Mouse (Mus musculus): ENCODE measurements around the gene Card11. TPM values are rescaled to one million over a fixed set of nuclear protein-coding genes. Genes with fewer than 3 reads are reported as not detected.

Card11 gene
- polyA plus RNA-seq, 1 experiment = 1.8 TPM

DNA sequence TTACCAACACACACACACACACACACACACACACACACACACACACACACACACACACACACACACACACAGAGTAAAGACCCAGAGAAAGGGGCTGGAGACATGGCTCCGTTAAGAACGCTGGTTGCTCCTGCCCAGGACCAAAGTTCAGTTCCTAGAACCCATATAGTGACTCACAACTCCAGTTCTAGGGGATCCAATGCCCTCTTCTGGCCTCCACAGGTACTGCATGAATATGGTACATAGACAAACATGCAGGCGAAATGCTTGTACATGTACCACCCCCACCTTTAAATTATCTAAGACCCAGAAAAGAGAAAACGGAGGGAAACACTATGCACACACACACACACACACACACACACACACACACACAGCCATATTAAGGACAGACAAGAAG, 43.3 kb downstream of the Card11 start:
- TF ChIP-seq GATA1 (IDR thresholded peaks at IDR 0.05; ENCODE audit: borderline replicate concordance, low read length) (no peak), FLI1 (IDR thresholded peaks at IDR 0.05; ENCODE audit: low read length) (no peak)
- H3K36me3 ChIP-seq (replicated peaks; ENCODE audit: low read length) = no peaks in the 10 kb centered on the region
- no peaks in the 10 kb centered on the region for H3K4me1 ChIP-seq
- H3K4me3 ChIP-seq (replicated peaks) = no peak overlapping the region
- H3K27me3 ChIP-seq (replicated peaks) = no peaks in the 10 kb centered on the region
- H3K9me3 ChIP-seq = no peaks in the 10 kb centered on the region

DNA sequence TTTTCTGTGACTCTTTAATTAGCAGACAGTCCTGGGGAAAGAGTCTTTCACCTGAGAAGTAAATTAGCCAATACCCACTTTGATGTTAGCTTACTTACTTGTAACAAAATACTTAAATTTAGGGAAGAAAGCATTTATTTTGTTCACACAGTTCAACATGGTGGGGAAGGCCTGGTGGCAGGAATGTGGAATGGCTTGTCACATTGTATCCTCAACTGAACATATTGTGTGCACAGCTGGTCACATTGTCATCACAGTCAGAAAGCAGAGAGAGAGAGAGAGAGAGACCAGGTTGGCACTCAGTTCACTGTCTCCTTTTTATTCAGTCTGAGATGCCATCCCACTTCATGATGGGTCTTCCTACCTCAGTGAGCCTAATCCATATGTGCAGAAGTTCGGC, 44.7 kb downstream of the Card11 start:
- Histone ChIP-seq H3K4me1 (no peaks in the 10 kb centered on the region), H3K4me3 (replicated peaks) (no peak overlapping the region), H3K36me3 (replicated peaks; ENCODE audit: low read length) (no peaks in the 10 kb centered on the region), H3K9me3 (no peaks in the 10 kb centered on the region), H3K27me3 (replicated peaks) (no peaks in the 10 kb centered on the region)
- TF ChIP-seq GATA1 (IDR thresholded peaks at IDR 0.05; ENCODE audit: borderline replicate concordance, low read length) (no peak), FLI1 (IDR thresholded peaks at IDR 0.05; ENCODE audit: low read length) (no peak)

DNA sequence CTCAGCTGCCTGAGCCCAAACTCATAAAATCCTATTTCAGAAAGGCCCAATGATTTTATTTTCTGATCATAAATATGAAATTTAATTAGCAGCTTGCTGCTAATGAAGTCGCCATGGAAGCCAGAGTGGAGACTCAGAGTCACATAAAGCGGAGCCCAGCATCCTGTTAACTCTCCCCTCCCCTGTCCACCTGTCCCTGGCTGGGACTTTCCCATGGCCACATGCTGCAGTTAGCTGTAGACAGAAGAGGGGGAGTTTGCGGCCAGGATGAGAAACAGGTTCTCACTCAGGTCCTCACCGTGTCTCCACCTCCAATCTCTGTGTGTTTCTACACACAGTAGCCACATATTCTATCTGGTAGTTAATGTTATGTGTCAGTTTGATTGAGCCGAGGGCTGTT, 48.6 kb downstream of the Card11 start:
- Histone ChIP-seq H3K9me3 (peaks cover 13% of the 10 kb centered on the region), H3K36me3 (replicated peaks; ENCODE audit: low read length) (no peaks in the 10 kb centered on the region), H3K4me1 (peaks cover 10% of the 10 kb centered on the region), H3K4me3 (replicated peaks) (no peak overlapping the region), H3K27me3 (replicated peaks) (no peaks in the 10 kb centered on the region)
- TF ChIP-seq GATA1 (IDR thresholded peaks at IDR 0.05; ENCODE audit: borderline replicate concordance, low read length) (no peak), FLI1 (IDR thresholded peaks at IDR 0.05; ENCODE audit: low read length) (no peak)

- H3K4me3 ChIP-seq (replicated peaks) = peak overlapping the region; percentile 60
- H3K27me3 ChIP-seq (replicated peaks) = no peaks in the 10 kb centered on the region
- H3K36me3 ChIP-seq (replicated peaks; ENCODE audit: low read length) = no peaks in the 10 kb centered on the region
- H3K4me1 ChIP-seq = peaks cover 10% of the 10 kb centered on the region
- H3K9me3 ChIP-seq = peaks cover 13% of the 10 kb centered on the region
- TF ChIP-seq FLI1 (IDR thresholded peaks at IDR 0.05; ENCODE audit: low read length) = no peak
- no peak for TF ChIP-seq GATA1 (IDR thresholded peaks at IDR 0.05; ENCODE audit: borderline replicate concordance, low read length)
Observed at GRCm38 (mm10) chr5:140948009-140948408, 52.4 kb downstream of the Card11 start.

DNA sequence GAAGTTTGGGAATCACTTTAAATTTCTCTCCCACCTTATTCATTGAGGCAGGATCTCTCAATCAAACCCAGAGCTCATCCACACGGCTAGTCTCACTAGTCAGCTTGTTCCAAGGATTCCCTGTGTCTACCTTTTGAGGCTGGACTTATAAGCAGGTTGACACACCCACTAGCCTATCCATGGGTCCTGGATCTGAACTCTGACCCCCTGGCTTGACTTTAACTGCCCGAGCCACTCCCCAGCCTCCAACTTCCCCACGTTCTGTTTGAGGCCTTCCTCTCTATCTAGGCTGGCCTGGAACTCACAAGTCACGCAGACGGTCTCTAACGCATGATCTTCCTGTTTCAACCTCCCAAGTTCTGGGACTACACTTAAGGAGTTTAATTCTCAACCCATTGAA, 54.3 kb downstream of the Card11 start:
- no peak for TF ChIP-seq GATA1 (IDR thresholded peaks at IDR 0.05; ENCODE audit: borderline replicate concordance, low read length)
- TF ChIP-seq FLI1 (IDR thresholded peaks at IDR 0.05; ENCODE audit: low read length) = no peak
- Histone ChIP-seq H3K9me3 (peaks cover 13% of the 10 kb centered on the region), H3K36me3 (replicated peaks; ENCODE audit: low read length) (no peaks in the 10 kb centered on the region), H3K27me3 (replicated peaks) (no peaks in the 10 kb centered on the region), H3K4me3 (replicated peaks) (no peak overlapping the region), H3K4me1 (peaks cover 10% of the 10 kb centered on the region)

- no peak overlapping the region for H3K4me3 ChIP-seq (replicated peaks)
- H3K27me3 ChIP-seq (replicated peaks) = no peaks in the 10 kb centered on the region
- no peak for TF ChIP-seq GATA1 (IDR thresholded peaks at IDR 0.05; ENCODE audit: borderline replicate concordance, low read length)
- TF ChIP-seq FLI1 (IDR thresholded peaks at IDR 0.05; ENCODE audit: low read length) = no peak
- H3K9me3 ChIP-seq = peaks cover 11% of the 10 kb centered on the region
- H3K36me3 ChIP-seq (replicated peaks; ENCODE audit: low read length) = no peaks in the 10 kb centered on the region
- H3K4me1 ChIP-seq = peaks cover 10% of the 10 kb centered on the region
Observed at GRCm38 (mm10) chr5:140944382-140945125, 55.8 kb downstream of the Card11 start.

- H3K27me3 ChIP-seq (replicated peaks) = no peaks in the 10 kb centered on the region
- H3K4me1 ChIP-seq = no peaks in the 10 kb centered on the region
- no peak for TF ChIP-seq GATA1 (IDR thresholded peaks at IDR 0.05; ENCODE audit: borderline replicate concordance, low read length)
- no peak for TF ChIP-seq FLI1 (IDR thresholded peaks at IDR 0.05; ENCODE audit: low read length)
- H3K4me3 ChIP-seq (replicated peaks) = no peak overlapping the region
- peaks cover 10% of the 10 kb centered on the region; the same call in 1 of the 2 replicates for H3K9me3 ChIP-seq
- H3K36me3 ChIP-seq (replicated peaks; ENCODE audit: low read length) = no peaks in the 10 kb centered on the region
Observed at GRCm38 (mm10) chr5:140940923-140941491, 59.4 kb downstream of the Card11 start.

GRCm38 (mm10) chr5:140940257-140940922, 60.0 kb downstream of the Card11 start:
- Histone ChIP-seq H3K4me1 (no peaks in the 10 kb centered on the region), H3K27me3 (replicated peaks) (no peaks in the 10 kb centered on the region), H3K36me3 (replicated peaks; ENCODE audit: low read length) (no peaks in the 10 kb centered on the region), H3K4me3 (replicated peaks) (no peak overlapping the region), H3K9me3 (peaks cover 10% of the 10 kb centered on the region; the same call in 1 of the 2 replicates)
- TF ChIP-seq GATA1 (IDR thresholded peaks at IDR 0.05; ENCODE audit: borderline replicate concordance, low read length) = no peak
- no peak for TF ChIP-seq FLI1 (IDR thresholded peaks at IDR 0.05; ENCODE audit: low read length)

DNA sequence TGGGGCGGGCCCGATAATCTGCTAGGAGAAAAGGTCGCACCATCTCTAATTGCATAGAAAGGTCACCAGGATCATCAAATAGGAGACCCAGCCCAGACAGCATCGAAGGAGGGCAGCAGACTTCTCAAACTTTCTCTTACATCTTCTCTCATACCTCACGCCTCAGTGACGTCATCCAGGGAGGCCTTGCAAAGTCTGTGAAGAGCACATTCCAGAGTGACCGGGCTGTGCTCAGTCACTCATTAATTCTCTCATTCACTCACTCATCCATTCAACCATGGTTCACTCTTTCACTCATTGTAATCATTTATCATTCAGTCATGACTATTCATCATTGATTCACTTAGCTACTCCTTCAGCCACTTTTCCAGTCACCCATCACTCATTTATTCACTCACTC, 63.6 kb downstream of the Card11 start:
- no peak overlapping the region for H3K4me3 ChIP-seq (replicated peaks)
- H3K27me3 ChIP-seq (replicated peaks) = no peaks in the 10 kb centered on the region
- H3K36me3 ChIP-seq (replicated peaks; ENCODE audit: low read length) = no peaks in the 10 kb centered on the region
- TF ChIP-seq FLI1 (IDR thresholded peaks at IDR 0.05; ENCODE audit: low read length) (no peak), GATA1 (IDR thresholded peaks at IDR 0.05; ENCODE audit: borderline replicate concordance, low read length) (no peak)
- no peaks in the 10 kb centered on the region for H3K4me1 ChIP-seq
- peaks cover 12% of the 10 kb centered on the region for H3K9me3 ChIP-seq

DNA sequence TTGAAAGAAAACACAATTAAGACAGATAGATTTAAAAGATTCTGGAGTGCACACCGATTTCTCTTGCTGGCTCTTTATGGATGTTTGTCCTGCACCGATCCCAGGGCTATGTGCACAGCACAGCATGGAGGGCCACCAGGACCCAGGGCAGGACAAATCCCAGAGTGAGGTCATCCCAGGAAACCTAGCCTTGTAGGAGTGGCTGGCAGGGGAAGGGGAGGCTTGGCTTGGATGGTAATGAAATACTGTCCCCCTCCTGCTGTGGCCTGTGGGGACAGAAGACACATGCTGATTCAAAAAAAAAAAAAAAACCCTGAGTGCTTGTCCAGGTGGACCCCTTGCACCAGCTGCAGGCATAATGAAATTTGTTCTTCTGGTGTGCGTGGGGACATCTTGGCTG, 64.5 kb downstream of the Card11 start:
- Histone ChIP-seq H3K4me3 (replicated peaks) (no peak overlapping the region), H3K27me3 (replicated peaks) (no peaks in the 10 kb centered on the region), H3K36me3 (replicated peaks; ENCODE audit: low read length) (no peaks in the 10 kb centered on the region), H3K4me1 (no peaks in the 10 kb centered on the region), H3K9me3 (peaks cover 12% of the 10 kb centered on the region)
- no peak for TF ChIP-seq FLI1 (IDR thresholded peaks at IDR 0.05; ENCODE audit: low read length)
- TF ChIP-seq GATA1 (IDR thresholded peaks at IDR 0.05; ENCODE audit: borderline replicate concordance, low read length) = no peak
